Mouse (Mus musculus) CD4-positive, CD25-positive, alpha-beta regulatory T cell, adult 2 months (primary cell): ENCODE results near the gene Cic.
A peak's percentile ranks its signal among the peaks of the same experiment; 100 is the strongest.

Experiments used
- DNase-seq: peaks from one replicate; pipeline ENCODE4 v3.0.0-alpha.2; 2012; ENCODE audit warnings: low read depth, low spot score

Cic gene

GRCm38 (mm10) chr7:25267301-25267750 is at the start of gene Cic:
Cic (plus strand) TSS chr7:25267704.
- peak; percentile 99 for DNase-seq

DNA sequence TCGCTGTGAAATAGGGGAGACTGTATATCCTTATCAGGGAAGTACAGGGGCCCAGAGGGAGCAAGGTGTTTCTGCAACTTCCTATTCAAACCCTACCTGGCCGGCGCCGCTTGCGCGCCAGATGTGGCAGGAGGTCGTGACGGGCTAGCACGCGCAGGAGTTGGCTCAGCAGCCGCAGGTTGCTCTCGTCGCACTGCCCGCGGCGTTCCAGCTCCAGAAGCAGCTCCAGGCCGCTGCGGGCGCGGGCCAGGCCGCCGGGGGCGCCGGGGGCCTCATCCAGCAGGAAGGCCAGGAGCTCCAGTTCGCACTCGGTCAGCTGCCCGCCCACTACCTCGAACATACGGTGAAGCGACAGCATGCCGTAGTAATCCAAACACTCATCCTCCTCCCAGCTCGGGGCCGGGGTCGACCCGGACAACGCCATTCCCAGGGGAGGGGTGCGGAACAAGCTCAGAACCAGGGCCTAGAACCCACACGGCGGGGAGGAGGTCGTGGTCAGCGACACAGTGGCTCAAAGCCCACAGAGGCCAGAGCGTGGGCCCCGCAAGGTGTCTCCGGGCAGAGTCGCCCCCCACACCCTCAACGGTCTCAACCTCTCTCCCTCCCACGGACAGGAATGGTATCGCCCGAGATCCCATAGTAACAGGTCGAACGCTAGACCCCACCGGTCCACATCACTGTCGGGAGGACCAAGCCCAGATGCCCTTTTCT is 48.6 kb upstream of the Cic start:
- DNase-seq: peak; percentile 71

DNA sequence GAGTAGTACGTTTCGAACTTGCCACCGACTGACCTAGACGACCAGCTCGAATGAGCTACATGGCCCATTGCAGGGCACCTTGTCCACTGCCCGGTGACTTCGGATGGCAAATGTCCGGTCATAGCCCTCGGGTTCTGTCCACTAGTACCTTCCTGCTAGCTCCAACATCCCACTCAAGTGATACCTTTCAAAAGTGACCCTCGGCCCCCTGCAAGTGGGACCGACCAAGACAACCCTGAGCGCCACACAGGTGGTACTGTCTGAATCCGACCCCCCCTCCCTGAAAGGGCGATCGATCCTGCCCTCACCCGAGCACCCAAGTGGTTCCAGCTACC is 48.1 kb upstream of the Cic start:
- no peak for DNase-seq

GRCm38 (mm10) chr7:25219756-25220456 is 47.6 kb upstream of the Cic start:
- peak; percentile 99 for DNase-seq

GRCm38 (mm10) chr7:25220457-25221101 is 46.9 kb upstream of the Cic start, which contains the start of gene Dedd2:
Dedd2 (minus strand) TSS chr7:25220615.
- peak; percentile 57 for DNase-seq

GRCm38 (mm10) chr7:25221102-25221883 is 46.2 kb upstream of the Cic start, which contains the start of gene Zfp526:
Zfp526 (plus strand) TSS chr7:25221425.
- DNase-seq: peak; percentile 98

DNA sequence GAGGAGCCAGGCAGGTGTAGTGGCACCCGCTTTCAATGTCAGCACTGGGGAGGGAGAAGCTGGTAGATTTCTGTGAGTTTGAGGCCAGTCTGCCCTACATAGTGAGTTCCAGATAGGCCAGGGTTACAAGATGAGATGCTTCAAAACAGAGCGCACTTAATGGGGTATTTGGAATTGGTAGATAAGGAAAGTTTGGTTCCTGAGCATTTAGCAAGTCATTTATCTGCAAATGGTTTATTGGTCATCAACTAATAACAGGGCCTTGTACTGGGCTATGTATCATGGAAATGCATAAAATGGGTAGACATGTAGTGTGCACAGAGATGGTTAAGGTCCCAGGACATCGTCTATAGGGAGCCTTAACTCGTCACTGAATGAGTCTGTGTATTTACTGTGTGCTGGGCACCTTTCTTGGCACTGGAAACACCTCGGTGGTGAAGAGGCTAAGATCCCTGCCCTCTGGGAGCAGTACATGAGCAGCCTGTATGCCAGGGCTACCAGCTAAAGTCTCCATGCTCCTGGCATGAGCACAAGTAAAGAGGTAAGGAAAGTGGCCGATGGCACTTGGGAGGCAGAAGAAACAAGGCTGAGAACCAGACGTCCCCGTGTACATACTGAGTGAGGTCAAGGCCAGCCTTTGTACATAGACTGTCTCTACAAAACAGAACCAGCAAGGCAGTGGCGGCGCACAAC is 45.1 kb upstream of the Cic start:
- no peak for DNase-seq

DNA sequence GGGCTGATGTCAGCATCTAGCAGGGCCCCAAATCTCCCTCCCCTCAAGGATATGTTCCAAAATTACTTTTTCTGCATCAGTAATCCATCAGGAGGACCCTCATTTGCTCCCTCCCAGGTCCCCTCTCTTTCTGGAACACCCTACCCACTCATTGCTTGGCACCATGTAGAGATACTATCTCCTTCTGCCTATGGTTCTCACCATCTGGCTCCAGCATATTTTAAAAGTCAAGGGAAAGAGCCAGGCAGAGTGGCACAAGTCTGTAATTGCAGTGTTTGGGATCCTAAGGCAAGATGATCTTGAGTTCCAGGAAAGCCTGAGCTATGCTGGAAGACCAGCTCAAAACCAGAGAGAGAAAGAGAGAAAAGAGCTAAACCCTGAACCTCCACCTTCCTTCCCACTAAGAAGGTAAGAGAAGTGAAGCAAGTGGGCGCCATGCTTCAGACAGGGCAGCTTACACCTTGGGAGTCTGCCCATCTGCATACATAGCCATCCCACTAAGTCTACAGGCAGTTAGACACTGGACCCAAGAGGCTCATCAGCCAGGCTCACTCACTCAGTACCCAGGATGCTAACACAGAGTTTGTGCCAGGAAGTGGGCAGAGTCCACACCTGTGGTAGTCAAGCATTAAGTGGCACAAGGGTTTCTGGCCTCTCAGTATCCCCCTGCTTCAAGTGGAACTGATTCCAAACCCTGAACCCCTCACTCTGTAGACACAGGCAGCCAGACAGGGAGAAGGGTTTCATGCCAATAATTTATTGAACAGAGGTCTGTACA is 39.8 kb upstream of the Cic start:
- no peak for DNase-seq

DNA sequence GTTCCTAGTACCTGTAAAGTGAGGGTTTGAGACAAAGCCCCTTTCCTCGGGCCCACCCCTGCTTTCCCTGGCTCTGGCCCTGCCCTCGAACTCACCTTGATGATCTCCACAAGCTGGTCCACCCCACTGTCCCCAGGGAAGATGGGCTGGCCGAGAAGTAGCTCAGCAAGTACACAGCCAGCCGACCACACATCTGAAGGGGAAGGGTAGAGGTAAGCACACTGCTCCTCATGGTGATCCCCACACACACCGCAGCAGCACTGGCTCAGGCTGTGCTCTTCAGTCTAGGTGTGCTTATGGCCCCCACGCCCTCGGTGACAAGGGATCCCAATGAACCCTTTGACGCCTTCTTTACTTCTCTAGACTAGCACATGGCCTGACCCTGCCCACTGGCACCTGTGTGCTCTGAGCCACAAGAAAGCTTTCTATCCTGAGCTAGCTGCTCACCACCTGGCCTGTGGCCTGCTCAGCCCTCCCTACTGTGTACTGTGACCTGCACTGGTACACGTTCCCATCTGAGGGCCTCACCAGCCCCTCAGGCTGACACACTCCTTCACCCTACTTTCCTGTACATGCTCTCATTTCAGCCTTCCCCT is 36.7 kb upstream of the Cic start:
- DNase-seq: no peak

DNA sequence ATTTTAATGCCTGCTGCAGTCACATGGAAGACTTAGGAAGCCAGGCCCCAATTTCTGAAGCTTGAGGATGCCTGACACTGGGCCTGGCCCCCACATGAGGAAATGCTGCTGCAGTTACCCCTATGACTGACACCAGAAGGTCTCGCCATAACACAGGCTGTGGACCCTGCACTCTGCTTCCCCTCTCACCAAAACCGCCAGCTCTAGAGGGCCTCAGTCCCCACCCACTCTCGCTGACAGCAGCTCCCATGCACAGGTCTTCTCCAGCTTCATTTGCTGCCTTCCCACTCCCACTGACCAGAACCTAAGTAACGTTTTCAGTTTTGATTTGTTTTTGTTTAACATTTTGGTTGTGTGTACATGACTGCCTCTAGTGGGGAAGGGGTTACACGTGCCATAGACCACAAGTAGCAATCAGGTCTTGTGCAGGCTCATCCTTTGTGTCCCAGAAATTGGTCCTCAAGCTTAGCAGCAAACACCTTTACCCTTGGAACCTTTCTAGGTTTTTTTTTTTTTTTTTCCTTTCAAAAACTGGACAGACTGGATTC is 35.3 kb upstream of the Cic start:
- DNase-seq: peak; percentile 43

- DNase-seq: no peak
Measured at GRCm38 (mm10) chr7:25233061-25233460, 34.4 kb upstream of the Cic start.

- DNase-seq: no peak
Measured at GRCm38 (mm10) chr7:25235526-25235925, 32.0 kb upstream of the Cic start.

DNA sequence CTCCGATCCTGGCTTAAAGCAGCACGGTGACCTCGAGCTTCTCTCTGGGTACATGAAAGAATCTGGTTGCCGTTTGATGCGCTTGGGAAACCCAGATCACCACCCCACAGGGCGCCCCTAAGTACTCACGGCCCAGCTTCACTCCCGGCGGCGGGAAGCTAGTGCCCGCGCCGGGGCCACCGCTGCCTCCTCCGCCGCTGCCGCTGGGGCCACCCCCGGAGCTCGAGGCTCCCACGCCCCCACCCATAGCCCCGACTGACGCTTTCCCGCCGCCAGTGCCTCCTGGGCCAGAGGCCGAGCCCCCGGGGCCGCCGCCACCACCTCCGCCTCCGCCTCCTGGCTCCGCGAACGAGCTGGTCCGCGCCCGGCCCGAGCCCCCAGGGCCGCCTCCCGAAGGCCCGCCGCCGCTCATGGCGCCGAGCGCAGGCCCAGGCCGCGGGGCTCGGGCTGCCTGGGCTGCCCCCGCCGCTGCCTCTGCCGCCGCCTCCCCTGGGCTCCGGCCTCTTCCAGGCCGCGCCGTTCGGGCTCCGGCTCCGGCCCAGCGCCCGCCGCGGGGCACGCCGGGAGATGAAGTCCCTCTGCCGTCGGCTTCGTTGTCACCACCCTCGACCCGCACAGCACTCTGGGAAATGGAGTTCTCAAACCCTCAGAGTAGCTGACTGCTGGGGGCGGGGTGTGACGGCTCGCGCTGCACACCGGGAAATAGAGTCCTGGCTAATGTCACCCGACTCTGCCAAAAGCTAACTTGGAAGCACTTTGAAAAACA is 30.1 kb upstream of the Cic start, which contains the start of gene Gsk3a:
Gene Gsk3a (minus strand): TSS at position 603 of the 766 bp plus-strand sequence.
- peak; percentile 97 for DNase-seq

GRCm38 (mm10) chr7:25238015-25238706 is 29.3 kb upstream of the Cic start:
- peak; percentile 96 for DNase-seq

DNA sequence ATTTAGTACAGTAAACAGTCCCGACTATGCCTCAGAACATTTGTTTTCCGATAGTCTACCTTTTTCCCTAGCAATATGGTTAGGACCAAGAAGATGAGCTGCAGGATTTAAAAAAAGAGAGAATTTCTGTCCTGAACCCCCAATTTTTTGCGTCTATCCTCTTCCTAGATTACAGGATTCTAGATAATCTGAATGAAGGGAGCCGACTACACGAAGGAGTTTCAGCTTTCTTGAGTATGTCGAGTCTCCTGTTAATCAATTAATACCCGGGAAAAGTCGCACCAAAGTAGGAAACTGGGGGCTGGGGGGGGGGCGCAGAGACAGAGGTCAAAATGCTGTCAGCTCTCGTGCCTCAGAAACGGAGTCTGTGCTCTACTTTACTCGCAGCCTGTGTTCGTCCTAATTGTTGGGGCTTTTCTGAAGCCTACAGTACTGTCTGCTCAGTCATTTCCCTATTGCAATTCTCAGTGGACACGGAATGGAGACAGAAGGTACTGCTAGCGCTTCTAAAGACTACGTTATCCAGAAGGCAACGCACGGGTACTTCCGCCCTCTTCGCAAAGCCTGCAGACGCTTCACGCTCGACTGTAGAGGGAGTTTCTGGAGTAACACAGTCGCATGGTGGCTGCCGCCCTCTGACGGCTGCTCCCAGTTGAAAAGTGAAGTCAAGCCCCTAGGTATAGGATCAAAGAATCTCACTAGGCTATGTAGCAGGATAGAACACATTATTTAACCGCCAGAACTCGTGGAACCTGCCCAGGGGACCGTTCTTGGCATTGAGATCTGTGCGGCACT is 28.5 kb upstream of the Cic start:
- peak; percentile 95 for DNase-seq

DNA sequence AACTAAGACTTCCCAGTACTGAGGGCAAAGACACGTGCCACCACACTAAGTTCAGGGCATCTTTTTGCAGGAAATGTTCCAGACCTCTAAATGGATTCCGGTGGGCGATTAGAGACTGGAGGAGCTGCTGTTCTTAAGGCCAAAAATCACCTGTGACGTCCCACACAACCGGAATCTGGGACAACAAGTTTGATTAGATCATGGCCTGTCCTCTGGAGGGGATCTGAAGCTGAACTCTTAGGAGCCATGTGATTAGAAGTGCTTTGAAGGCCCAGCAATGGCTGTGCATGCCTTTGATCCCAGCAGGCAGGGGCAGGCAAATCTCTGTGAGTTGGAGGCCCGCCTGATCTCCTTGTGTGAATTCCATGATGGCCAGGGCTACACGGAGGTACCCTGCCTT is 26.9 kb upstream of the Cic start:
- no peak for DNase-seq

GRCm38 (mm10) chr7:25241062-25241461 is 26.4 kb upstream of the Cic start:
- DNase-seq: no peak
